Comparison of ENCODE assay signal across 7 mouse cellular contexts in the genomic region with DNA sequence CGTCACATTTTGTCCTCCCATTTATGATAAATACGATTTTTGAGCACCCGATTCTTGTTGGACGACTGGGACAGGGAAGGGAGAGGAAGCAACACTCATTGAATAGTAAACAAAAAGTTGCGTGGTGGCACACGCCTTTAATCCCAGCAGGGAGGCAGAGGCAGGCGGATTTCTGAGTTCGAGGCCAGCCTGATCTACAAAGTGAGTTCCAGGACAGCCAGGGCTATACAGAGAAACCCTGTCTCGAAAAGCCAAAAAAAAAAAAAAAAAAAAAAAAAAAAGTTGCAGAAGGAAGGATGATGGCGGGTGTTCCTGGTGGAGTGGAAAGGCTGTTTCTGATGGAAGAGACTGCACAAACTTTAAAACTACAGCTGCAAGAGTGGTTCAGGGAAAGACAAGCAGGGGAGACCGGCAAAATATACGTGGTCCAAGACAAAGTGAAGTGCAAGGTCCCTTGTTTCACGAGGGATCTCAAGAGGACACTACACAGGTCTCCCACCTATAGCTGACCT. TPM values are rescaled to one million over a fixed set of nuclear protein-coding genes. Genes with fewer than 3 reads are reported as not detected.
A peak's percentile ranks its signal among the peaks of the same experiment; 100 is the strongest.
DNase-seq lines count a peak whose midpoint lies in the region; ATAC-seq and TF ChIP-seq lines count a peak whose summit lies in the region.

No protein-coding gene starts in this region.

- ATAC-seq in neural tube, embryonic 11.5 days (ENCODE audit: insufficient read depth, low FRiP score, low TSS enrichment): no peak
- no peak for ATAC-seq in forebrain, embryonic 13.5 days
- 0 out of 2 replicates have a peak, but pooled peaks have one; percentile 0 for ATAC-seq in liver, embryonic 12.5 days
- ATAC-seq in stomach, postnatal 0 days (ENCODE audit: low FRiP score, low TSS enrichment): peak; percentile 9
- no peak; the same call in none of the 2 replicates for ATAC-seq in megakaryocyte progenitor cell, adult 5-6 weeks (replicated peaks; ENCODE audit: poor library complexity)

- H3K9me3 ChIP-seq in neural tube, embryonic 11.5 days (ENCODE audit: control insufficient read depth, low read length): no peaks in the 10 kb centered on the region
- H3K9me3 ChIP-seq in forebrain, embryonic 13.5 days (replicated peaks): no peaks in the 10 kb centered on the region
- H3K9me3 ChIP-seq in liver, embryonic 12.5 days (replicated peaks): no peaks in the 10 kb centered on the region
- H3K9me3 ChIP-seq in stomach, postnatal 0 days (ENCODE audit: control insufficient read depth, low read length): no peaks in the 10 kb centered on the region

- H3K4me2 ChIP-seq in neural tube, embryonic 11.5 days (ENCODE audit: low read depth): peak overlapping the region; percentile 33
- peak overlapping the region; percentile 47 for H3K4me2 ChIP-seq in forebrain, embryonic 13.5 days
- H3K4me2 ChIP-seq in liver, embryonic 12.5 days: peak overlapping the region; percentile 57
- peak overlapping the region; percentile 46 for H3K4me2 ChIP-seq in stomach, postnatal 0 days (replicated peaks; ENCODE audit: low read depth)

- H3K4me3 ChIP-seq in neural tube, embryonic 11.5 days (ENCODE audit: low read depth, low read length): peak overlapping the region; percentile 18; the same call in 1 of the 2 replicates
- peak overlapping the region; percentile 78 for H3K4me3 ChIP-seq in forebrain, embryonic 13.5 days
- peak overlapping the region; percentile 26 for H3K4me3 ChIP-seq in liver, embryonic 12.5 days
- peak overlapping the region; percentile 15; the same call in 1 of the 2 replicates for H3K4me3 ChIP-seq in stomach, postnatal 0 days (ENCODE audit: low read depth, low read length)

- no peaks in the 10 kb centered on the region for H3K27me3 ChIP-seq in neural tube, embryonic 11.5 days (ENCODE audit: control insufficient read depth, insufficient read depth, low read length)
- no peaks in the 10 kb centered on the region; the same call in 1 of the 2 replicates for H3K27me3 ChIP-seq in forebrain, embryonic 13.5 days
- 0 out of 2 replicates have a peak, but pooled peaks cover 8% of the 10 kb centered on the region for H3K27me3 ChIP-seq in liver, embryonic 12.5 days (replicated peaks)
- no peaks in the 10 kb centered on the region for H3K27me3 ChIP-seq in stomach, postnatal 0 days (ENCODE audit: control insufficient read depth, insufficient read depth, low read length)

- TF ChIP-seq CTCF in stomach, postnatal 0 days (IDR thresholded peaks at IDR 0.05; ENCODE audit: low read depth): no peak

- DNase-seq in neural tube, embryonic 11.5 days (ENCODE audit: low spot score): no peak
- DNase-seq in neural tube, embryonic 10.5 days (ENCODE audit: extremely low spot score, low spot score): no peak
- no peak for DNase-seq in stomach, postnatal 0 days (ENCODE audit: low spot score)
- DNase-seq in layer of hippocampus, postnatal 14 days (ENCODE audit: low spot score in 2 of 2): no peak

- TF ChIP-seq EP300 in stomach, postnatal 0 days (optimal IDR thresholded peaks at IDR 0.05): no peak

- peaks cover 7% of the 10 kb centered on the region; the same call in 1 of the 2 replicates for H3K4me1 ChIP-seq in neural tube, embryonic 11.5 days (ENCODE audit: control insufficient read depth, insufficient read depth, low read length)
- peaks cover 20% of the 10 kb centered on the region for H3K4me1 ChIP-seq in forebrain, embryonic 13.5 days
- H3K4me1 ChIP-seq in liver, embryonic 12.5 days: peaks cover 61% of the 10 kb centered on the region
- no peaks in the 10 kb centered on the region for H3K4me1 ChIP-seq in stomach, postnatal 0 days (replicated peaks; ENCODE audit: control insufficient read depth, insufficient read depth)

- no peak overlapping the region for H3K9ac ChIP-seq in neural tube, embryonic 11.5 days (ENCODE audit: low read length)
- no peak overlapping the region for H3K9ac ChIP-seq in forebrain, embryonic 13.5 days
- peak overlapping the region; percentile 69 for H3K9ac ChIP-seq in liver, embryonic 12.5 days
- 0 out of 2 replicates have a peak overlapping the region, but pooled peaks have one; percentile 23 for H3K9ac ChIP-seq in stomach, postnatal 0 days (ENCODE audit: low read length)

- no peaks in the 10 kb centered on the region; the same call in 1 of the 2 replicates for H3K36me3 ChIP-seq in neural tube, embryonic 11.5 days (ENCODE audit: control insufficient read depth, insufficient read depth, low read length)
- H3K36me3 ChIP-seq in forebrain, embryonic 13.5 days (ENCODE audit: poor library complexity, severe bottlenecking): peaks cover 11% of the 10 kb centered on the region
- peaks cover 10% of the 10 kb centered on the region for H3K36me3 ChIP-seq in liver, embryonic 12.5 days
- H3K36me3 ChIP-seq in stomach, postnatal 0 days (ENCODE audit: control insufficient read depth, insufficient read depth, low read length): 0 out of 2 replicates have a peak, but pooled peaks cover 2% of the 10 kb centered on the region

- 36% methylated on average over 12 of the region's 13 CpGs for WGBS in neural tube, embryonic 11.5 days
- 35% methylated on average over 13 of the region's 13 CpGs for WGBS in forebrain, embryonic 13.5 days
- 17% methylated on average over 13 of the region's 13 CpGs for WGBS in liver, embryonic 12.5 days (ENCODE audit: insufficient replicate concordance)
- WGBS in stomach, postnatal 0 days: 26% methylated on average over 12 of the region's 13 CpGs

- H3K27ac ChIP-seq in neural tube, embryonic 11.5 days (ENCODE audit: low read depth, low read length): no peak overlapping the region
- H3K27ac ChIP-seq in forebrain, embryonic 13.5 days: no peak overlapping the region
- H3K27ac ChIP-seq in liver, embryonic 12.5 days: peak overlapping the region; percentile 92
- no peak overlapping the region; the same call in 1 of the 2 replicates for H3K27ac ChIP-seq in stomach, postnatal 0 days (replicated peaks)

RNA-seq across cellular contexts. Expression of a gene that starts 0.6 kb away (rescaled TPM):
- polyA plus RNA-seq in neural tube, embryonic 11.5 days (2014; fragmentation: Nextera tagmentation; extraction: Ambion mirVana): 92.7 and 93.1 TPM in 2 replicates
- polyA plus RNA-seq in forebrain, embryonic 13.5 days (2015; fragmentation: Nextera tagmentation; extraction: Ambion mirVana): 102 and 104 TPM in 2 replicates
- polyA plus RNA-seq in liver, embryonic 12.5 days (2016; fragmentation: Nextera tagmentation; extraction: Ambion mirVana): 49.0 and 51.6 TPM in 2 replicates
- 61.7 and 64.9 TPM in 2 replicates for polyA plus RNA-seq in stomach, postnatal 0 days (2015; fragmentation: Nextera tagmentation; extraction: Ambion mirVana)
- total RNA-seq in layer of hippocampus, postnatal 14 days (2021): 10 to 100 TPM; 41.2 to 47.2 TPM
- total RNA-seq in megakaryocyte progenitor cell, adult 5-6 weeks (2015): 30.3 and 31.4 TPM in 2 replicates
- total RNA-seq in megakaryocyte progenitor cell, adult 5-6 weeks (2017): 70.1 and 74.3 TPM in 2 replicates

RNA-seq across cellular contexts. Expression of a gene that starts 11.0 kb away (rescaled TPM):
- 0.57 and 0.78 TPM in 2 replicates for polyA plus RNA-seq in neural tube, embryonic 11.5 days (2014; fragmentation: Nextera tagmentation; extraction: Ambion mirVana)
- 0.08 and 0.25 TPM in 2 replicates for polyA plus RNA-seq in forebrain, embryonic 13.5 days (2015; fragmentation: Nextera tagmentation; extraction: Ambion mirVana)
- 2.4 and 3.2 TPM in 2 replicates for polyA plus RNA-seq in liver, embryonic 12.5 days (2016; fragmentation: Nextera tagmentation; extraction: Ambion mirVana)
- polyA plus RNA-seq in stomach, postnatal 0 days (2015; fragmentation: Nextera tagmentation; extraction: Ambion mirVana): 112 and 116 TPM in 2 replicates
- total RNA-seq in layer of hippocampus, postnatal 14 days (2021): not detected
- not detected in 2 replicates for total RNA-seq in megakaryocyte progenitor cell, adult 5-6 weeks (2015)
- not detected in 2 replicates for total RNA-seq in megakaryocyte progenitor cell, adult 5-6 weeks (2017)

RNA-seq across cellular contexts. Expression of a gene that starts 26.8 kb away (rescaled TPM):
- 24.0 and 26.2 TPM in 2 replicates for polyA plus RNA-seq in neural tube, embryonic 11.5 days (2014; fragmentation: Nextera tagmentation; extraction: Ambion mirVana)
- polyA plus RNA-seq in forebrain, embryonic 13.5 days (2015; fragmentation: Nextera tagmentation; extraction: Ambion mirVana): 13.9 and 20.0 TPM in 2 replicates
- polyA plus RNA-seq in liver, embryonic 12.5 days (2016; fragmentation: Nextera tagmentation; extraction: Ambion mirVana): 528 and 553 TPM in 2 replicates
- polyA plus RNA-seq in stomach, postnatal 0 days (2015; fragmentation: Nextera tagmentation; extraction: Ambion mirVana): 56.7 and 57.1 TPM in 2 replicates
- total RNA-seq in layer of hippocampus, postnatal 14 days (2021): 10 to 100 TPM; 33.0 to 36.7 TPM
- total RNA-seq in megakaryocyte progenitor cell, adult 5-6 weeks (2015): 22.5 and 23.0 TPM in 2 replicates
- total RNA-seq in megakaryocyte progenitor cell, adult 5-6 weeks (2017): 36.3 and 38.7 TPM in 2 replicates

Comparison
In these comparisons a context has a peak if more than half of its experiments do, and no peak if none do; other contexts are left out.
1. ATAC-seq: peak in liver, embryonic 12.5 days (single experiment) and stomach, postnatal 0 days (single experiment); none in neural tube, embryonic 11.5 days (single experiment), forebrain, embryonic 13.5 days (single experiment) and megakaryocyte progenitor cell, adult 5-6 weeks (single experiment).
2. H3K4me3 ChIP-seq: peak in every context shown above with its lines; median percentile 78 in forebrain, embryonic 13.5 days; 26 in liver, embryonic 12.5 days; 18 in neural tube, embryonic 11.5 days; 15 in stomach, postnatal 0 days.
3. H3K9ac ChIP-seq: peak in liver, embryonic 12.5 days (single experiment) and stomach, postnatal 0 days (single experiment); none in neural tube, embryonic 11.5 days (single experiment) and forebrain, embryonic 13.5 days (single experiment).
4. RNA of a gene that starts 11.0 kb away (polyA plus RNA-seq): 112 to 116 TPM in stomach, postnatal 0 days; 2.4 to 3.2 TPM in liver, embryonic 12.5 days, 0.57 to 0.78 TPM in neural tube, embryonic 11.5 days and 0.08 to 0.25 TPM in forebrain, embryonic 13.5 days; every median in the first group is over 10 times any median in the second.
5. Peak in every context shown above with its lines, with median percentiles within 50 percentile points of each other: H3K4me2 ChIP-seq.